Mouse (Mus musculus): ENCODE results near the gene Gm47283. TPM values are rescaled to one million over a fixed set of nuclear protein-coding genes. Genes with fewer than 3 reads are reported as not detected.
"Not testable (repeated sequence)": the region's sequence is repeated elsewhere in the genome, so short reads cannot be mapped to it uniquely, and the experiment has no call there.

The Gm47283 gene
- polyA plus RNA-seq, 1 experiment, result not detected

- TF ChIP-seq CTCF (IDR thresholded peaks at IDR 0.05; ENCODE audit: borderline replicate concordance, extremely low read depth, insufficient read depth, insufficient read length) (no peak), POLR2A (IDR thresholded peaks at IDR 0.05; ENCODE audit: borderline replicate concordance, extremely low read depth, insufficient read depth, insufficient read length, poor library complexity, severe bottlenecking) (no peak)
- peak; percentile 22 for DNase-seq (ENCODE audit: low read depth)
Measured at GRCm38 (mm10) chrY:90743811-90744220, 40.7 kb upstream of the Gm47283 start.

- peak; percentile 85 for DNase-seq (ENCODE audit: low read depth)
Measured at GRCm38 (mm10) chrY:90744381-90744981, 40.1 kb upstream of the Gm47283 start.

- DNase-seq (ENCODE audit: low read depth), result not testable (repeated sequence)
Measured at GRCm38 (mm10) chrY:90745256-90745655, 39.3 kb upstream of the Gm47283 start.

GRCm38 (mm10) chrY:90754721-90755120, 29.8 kb upstream of the Gm47283 start, which contains the start of gene Gm21860:
TSS of gene Gm21860 (minus strand) at chrY:90754821.
- DNase-seq (ENCODE audit: low read depth), result not testable (repeated sequence)

GRCm38 (mm10) chrY:90839077-90839476, 54.5 kb downstream of the Gm47283 start, which contains the start of gene Gm21748:
TSS of gene Gm21748 (minus strand) at chrY:90839177.
- DNase-seq (ENCODE audit: low read depth), result not testable (repeated sequence)

Other genes starting within 250 kb of the Gm47283 start
- gene Gm21860, start 29.9 kb upstream of the Gm47283 start, polyA plus RNA-seq (2012; rRNA removed), result not detected in 2 replicates
- gene Gm21748, start 54.4 kb downstream of the Gm47283 start, polyA plus RNA-seq (2012; rRNA removed), result not detected in 2 replicates